Mouse (Mus musculus): ENCODE measurements around the gene Pdzk1. TPM values are rescaled to one million over a fixed set of nuclear protein-coding genes. Genes with fewer than 3 reads are reported as not detected.

The Pdzk1 gene
- polyA plus RNA-seq, 2 experiments: 0.24 TPM; not detected in 1

DNA sequence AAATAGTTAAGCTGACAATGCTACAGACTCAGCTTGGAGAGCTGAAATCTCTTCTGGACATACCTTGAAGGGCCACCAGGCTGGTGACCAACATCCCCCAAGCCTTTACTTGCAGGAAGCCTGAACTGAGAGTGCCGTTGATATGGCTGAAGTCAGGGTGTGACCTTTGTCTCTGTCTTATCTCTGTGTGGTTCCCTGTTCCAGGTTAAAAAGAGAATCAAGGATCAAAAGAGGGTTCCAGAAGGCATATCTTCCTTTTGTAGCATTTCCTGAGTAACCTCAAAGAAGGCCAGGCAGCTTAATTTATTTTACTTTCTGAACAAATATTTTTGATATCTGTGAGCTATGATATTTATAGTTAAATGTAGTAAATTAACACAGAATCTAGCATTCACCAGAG lies 26.9 kb upstream of the Pdzk1 start:
- H3K9ac ChIP-seq (ENCODE audit: low read depth, low read length, severe bottlenecking): no peak overlapping the region
- H3K27ac ChIP-seq (replicated peaks; ENCODE audit: low read depth, low read length): no peak overlapping the region
- H3K4me2 ChIP-seq (replicated peaks; ENCODE audit: low read depth, low read length, severe bottlenecking): no peak overlapping the region
- 69% methylated on average over 1 of the region's 1 CpGs for WGBS
- DNase-seq (ENCODE audit: low spot score) (no peak), ATAC-seq (ENCODE audit: low FRiP score, low read depth) (no peak)
- H3K36me3 ChIP-seq (ENCODE audit: control insufficient read depth, insufficient read depth, low read length): no peaks in the 10 kb centered on the region
- H3K4me3 ChIP-seq (replicated peaks; ENCODE audit: low read length): no peak overlapping the region
- H3K9me3 ChIP-seq (ENCODE audit: control insufficient read depth, low read length): no peaks in the 10 kb centered on the region
- no peak for TF ChIP-seq POLR2A (IDR thresholded peaks at IDR 0.05; ENCODE audit: borderline replicate concordance, extremely low read depth, insufficient read depth, insufficient read length)
- no peaks in the 10 kb centered on the region for H3K27me3 ChIP-seq (ENCODE audit: control insufficient read depth, insufficient read depth, low read length)
- no peaks in the 10 kb centered on the region for H3K4me1 ChIP-seq (ENCODE audit: control insufficient read depth, insufficient read depth, low read length)

DNA sequence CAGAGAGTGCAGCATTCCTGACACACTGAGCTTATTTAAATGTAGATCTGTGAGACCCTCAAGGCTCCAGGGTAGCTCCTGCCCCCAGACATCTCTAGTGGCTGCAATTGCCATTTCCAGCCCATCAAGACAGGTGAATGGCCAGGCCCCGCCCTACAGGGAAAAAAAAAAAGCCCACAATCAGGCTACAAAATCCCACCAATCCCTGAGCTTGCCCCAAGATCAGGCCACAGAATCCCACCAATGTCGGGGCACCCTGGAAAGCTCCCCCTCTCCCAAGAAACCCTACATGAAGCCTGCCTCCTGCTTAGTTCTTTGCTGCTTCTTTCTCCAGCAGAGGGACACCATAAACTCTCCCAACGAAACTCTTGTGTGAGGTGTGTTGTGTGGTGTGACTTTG lies 20.9 kb upstream of the Pdzk1 start:
- Histone ChIP-seq H3K9ac (ENCODE audit: low read depth, low read length, severe bottlenecking) (no peak overlapping the region), H3K4me3 (replicated peaks; ENCODE audit: low read length) (no peak overlapping the region), H3K9me3 (ENCODE audit: control insufficient read depth, low read length) (no peaks in the 10 kb centered on the region), H3K4me2 (replicated peaks; ENCODE audit: low read depth, low read length, severe bottlenecking) (no peak overlapping the region), H3K27ac (replicated peaks; ENCODE audit: low read depth, low read length) (no peak overlapping the region), H3K4me1 (ENCODE audit: control insufficient read depth, insufficient read depth, low read length) (peaks cover 6% of the 10 kb centered on the region), H3K36me3 (ENCODE audit: control insufficient read depth, insufficient read depth, low read length) (no peaks in the 10 kb centered on the region), H3K27me3 (ENCODE audit: control insufficient read depth, insufficient read depth, low read length) (no peaks in the 10 kb centered on the region)
- ATAC-seq (ENCODE audit: low FRiP score, low read depth) (no peak), DNase-seq (ENCODE audit: low spot score) (no peak)
- no peak for TF ChIP-seq POLR2A (IDR thresholded peaks at IDR 0.05; ENCODE audit: borderline replicate concordance, extremely low read depth, insufficient read depth, insufficient read length)
- 81% methylated on average over 3 of the region's 3 CpGs for WGBS

DNA sequence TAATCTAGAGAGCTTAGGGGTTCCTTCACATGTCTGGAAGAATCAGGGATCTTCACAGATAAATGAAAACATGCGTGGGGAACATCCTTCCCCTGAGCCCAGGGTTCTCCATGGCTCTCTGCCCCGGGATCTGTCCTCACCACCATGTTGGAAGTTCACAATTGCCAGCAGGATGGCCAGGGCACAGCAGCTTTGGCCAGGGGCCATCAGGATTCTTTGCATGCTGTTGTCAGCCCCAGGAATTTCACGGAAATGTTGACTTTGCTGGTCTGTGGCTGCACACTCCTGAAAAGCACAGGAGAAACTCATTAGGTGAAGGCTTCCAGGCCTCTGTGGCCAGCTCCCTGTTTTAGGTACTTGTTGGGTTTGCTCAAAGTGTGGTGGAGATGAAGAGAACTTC lies 20.4 kb upstream of the Pdzk1 start:
- H3K4me3 ChIP-seq (replicated peaks; ENCODE audit: low read length): no peak overlapping the region
- peaks cover 10% of the 10 kb centered on the region for H3K4me1 ChIP-seq (ENCODE audit: control insufficient read depth, insufficient read depth, low read length)
- H3K27me3 ChIP-seq (ENCODE audit: control insufficient read depth, insufficient read depth, low read length): no peaks in the 10 kb centered on the region
- DNase-seq (ENCODE audit: low spot score) (no peak), ATAC-seq (ENCODE audit: low FRiP score, low read depth) (no peak)
- no peak for TF ChIP-seq POLR2A (IDR thresholded peaks at IDR 0.05; ENCODE audit: borderline replicate concordance, extremely low read depth, insufficient read depth, insufficient read length)
- no peaks in the 10 kb centered on the region for H3K9me3 ChIP-seq (ENCODE audit: control insufficient read depth, low read length)
- no peak overlapping the region for H3K4me2 ChIP-seq (replicated peaks; ENCODE audit: low read depth, low read length, severe bottlenecking)
- H3K27ac ChIP-seq (replicated peaks; ENCODE audit: low read depth, low read length): no peak overlapping the region
- no peak overlapping the region for H3K9ac ChIP-seq (ENCODE audit: low read depth, low read length, severe bottlenecking)
- no peaks in the 10 kb centered on the region for H3K36me3 ChIP-seq (ENCODE audit: control insufficient read depth, insufficient read depth, low read length)
- WGBS: 63% methylated on average over 3 of the region's 3 CpGs

- Histone ChIP-seq H3K4me3 (replicated peaks; ENCODE audit: low read length) (no peak overlapping the region), H3K4me1 (ENCODE audit: control insufficient read depth, insufficient read depth, low read length) (peaks cover 12% of the 10 kb centered on the region), H3K9me3 (ENCODE audit: control insufficient read depth, low read length) (no peaks in the 10 kb centered on the region), H3K4me2 (replicated peaks; ENCODE audit: low read depth, low read length, severe bottlenecking) (no peak overlapping the region), H3K27me3 (ENCODE audit: control insufficient read depth, insufficient read depth, low read length) (no peaks in the 10 kb centered on the region), H3K9ac (ENCODE audit: low read depth, low read length, severe bottlenecking) (no peak overlapping the region), H3K27ac (replicated peaks; ENCODE audit: low read depth, low read length) (no peak overlapping the region), H3K36me3 (ENCODE audit: control insufficient read depth, insufficient read depth, low read length) (no peaks in the 10 kb centered on the region)
- ATAC-seq (ENCODE audit: low FRiP score, low read depth) (no peak), DNase-seq (ENCODE audit: low spot score) (no peak)
- TF ChIP-seq POLR2A (IDR thresholded peaks at IDR 0.05; ENCODE audit: borderline replicate concordance, extremely low read depth, insufficient read depth, insufficient read length): no peak
- WGBS: 79% methylated on average over 3 of the region's 3 CpGs
Observed at GRCm38 (mm10) chr3:96811232-96811631, 17.9 kb upstream of the Pdzk1 start.

DNA sequence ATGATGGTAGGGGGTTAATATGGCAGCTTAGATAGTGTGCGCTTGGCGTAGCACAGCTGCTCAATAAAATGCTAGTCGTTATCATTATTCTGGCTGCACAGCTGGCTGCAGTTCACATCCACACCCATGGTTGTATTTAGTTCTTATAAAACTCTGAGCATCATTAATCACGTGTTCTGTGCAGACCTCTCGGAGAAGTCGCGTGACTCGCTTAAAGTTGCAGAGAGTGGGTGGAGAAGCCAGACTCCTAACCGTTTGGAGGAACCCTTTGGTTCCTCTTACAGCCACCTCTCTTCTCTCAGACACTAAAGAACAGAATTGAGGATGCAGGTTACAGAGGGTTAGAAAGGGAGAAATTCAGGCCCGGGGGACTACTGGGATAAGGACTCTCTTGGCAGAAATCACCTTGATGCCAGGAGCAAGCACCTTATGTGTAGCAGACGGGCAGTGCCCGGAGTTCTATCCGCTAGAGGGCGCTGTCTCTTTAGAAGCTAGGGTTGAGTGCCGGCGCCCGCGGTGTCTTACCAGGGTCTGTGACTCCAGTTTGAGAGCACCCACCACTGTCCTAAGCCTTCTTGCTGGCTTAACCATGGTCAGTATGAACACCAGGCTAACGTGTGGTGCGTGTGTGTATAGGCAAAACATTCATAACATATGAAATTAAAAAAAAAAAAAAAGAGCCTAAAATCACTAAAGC lies 16.5 kb upstream of the Pdzk1 start:
- no peak for TF ChIP-seq POLR2A (IDR thresholded peaks at IDR 0.05; ENCODE audit: borderline replicate concordance, extremely low read depth, insufficient read depth, insufficient read length)

More for the DNA sequence above, 16.5 kb upstream of the Pdzk1 start:
- WGBS: 24% methylated on average over 20 of the region's 20 CpGs
- Histone ChIP-seq H3K27ac (replicated peaks; ENCODE audit: low read depth, low read length) (no peak overlapping the region), H3K9me3 (ENCODE audit: control insufficient read depth, low read length) (no peaks in the 10 kb centered on the region), H3K4me1 (ENCODE audit: control insufficient read depth, insufficient read depth, low read length) (peaks cover 12% of the 10 kb centered on the region), H3K4me2 (replicated peaks; ENCODE audit: low read depth, low read length, severe bottlenecking) (peak overlapping the region; percentile 32), H3K27me3 (ENCODE audit: control insufficient read depth, insufficient read depth, low read length) (no peaks in the 10 kb centered on the region), H3K36me3 (ENCODE audit: control insufficient read depth, insufficient read depth, low read length) (no peaks in the 10 kb centered on the region), H3K4me3 (replicated peaks; ENCODE audit: low read length) (no peak overlapping the region), H3K9ac (ENCODE audit: low read depth, low read length, severe bottlenecking) (no peak overlapping the region)
- DNase-seq (ENCODE audit: low spot score): peak; percentile 67
- peak; percentile 51; the same call in 1 of the 2 replicates for ATAC-seq (ENCODE audit: low FRiP score, low read depth)

Measured in limb, embryonic 14.5 days (tissue).